Mouse (Mus musculus): Measurements from ENCODE around the gene A830018L16Rik.
"Not testable (repeated sequence)": the region's sequence is repeated elsewhere in the genome, so short reads cannot be mapped to it uniquely, and the experiment has no call there.

The A830018L16Rik gene

DNA sequence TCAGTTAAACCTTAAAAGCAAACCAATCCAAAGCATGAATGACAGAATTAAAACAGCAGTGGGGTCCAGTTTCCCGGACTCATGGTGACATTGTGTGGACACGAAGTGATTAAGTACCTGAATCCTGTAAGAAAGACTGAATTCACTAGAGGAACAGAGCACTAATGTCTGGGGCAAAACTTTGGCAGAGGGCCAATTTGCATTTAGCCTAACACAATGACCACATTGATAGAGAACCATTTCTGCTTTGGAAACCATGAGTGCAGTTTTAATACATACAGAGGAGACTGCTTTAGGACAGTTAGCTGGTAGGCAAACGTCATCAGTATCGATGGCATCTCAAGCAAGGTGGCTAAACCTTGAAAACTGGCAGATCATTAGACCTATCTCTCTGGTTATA lies 586.7 kb downstream of the A830018L16Rik start:
- DNase-seq (ENCODE audit: low spot score), result no peak

DNA sequence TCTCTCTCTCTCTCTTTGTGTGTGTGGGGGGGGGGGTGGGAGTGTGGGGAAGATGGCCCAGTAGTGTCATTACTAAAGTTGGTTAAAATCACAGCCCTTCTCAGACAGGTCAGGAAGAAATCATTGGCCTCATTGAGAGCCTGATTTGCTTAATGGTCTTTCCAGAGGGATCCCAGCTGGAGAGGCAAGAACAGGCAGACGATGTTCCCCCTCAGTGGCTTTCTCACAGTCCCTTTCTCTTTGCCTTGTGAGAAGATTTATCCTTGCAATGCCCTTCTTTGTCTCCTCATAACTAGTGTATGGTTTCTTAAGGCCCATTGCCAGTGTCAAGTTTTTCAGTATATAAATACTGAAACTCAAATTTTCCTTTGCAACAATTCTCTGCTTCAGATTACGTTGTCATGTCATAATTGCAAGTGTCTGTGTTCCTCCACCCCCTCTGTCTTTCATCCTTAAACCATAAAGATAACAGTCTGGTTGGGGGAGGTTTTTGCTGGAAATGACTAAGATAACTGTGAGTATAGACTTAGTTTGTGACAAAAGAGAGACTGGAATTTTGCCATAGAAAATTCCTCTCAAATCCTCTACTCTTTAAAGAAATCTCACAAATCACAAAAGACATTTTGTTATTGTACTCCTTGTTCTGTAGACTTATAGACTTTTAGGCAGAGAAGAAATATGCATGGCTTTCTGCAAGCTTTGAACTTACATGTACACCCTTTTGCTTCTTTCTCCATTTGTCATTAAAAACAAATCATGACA lies 595.1 kb downstream of the A830018L16Rik start:
- DNase-seq (ENCODE audit: low spot score), result no peak

GRCm38 (mm10) chr1:12009551-12009846 lies 595.6 kb downstream of the A830018L16Rik start:
- no peak for DNase-seq (ENCODE audit: low spot score)

DNA sequence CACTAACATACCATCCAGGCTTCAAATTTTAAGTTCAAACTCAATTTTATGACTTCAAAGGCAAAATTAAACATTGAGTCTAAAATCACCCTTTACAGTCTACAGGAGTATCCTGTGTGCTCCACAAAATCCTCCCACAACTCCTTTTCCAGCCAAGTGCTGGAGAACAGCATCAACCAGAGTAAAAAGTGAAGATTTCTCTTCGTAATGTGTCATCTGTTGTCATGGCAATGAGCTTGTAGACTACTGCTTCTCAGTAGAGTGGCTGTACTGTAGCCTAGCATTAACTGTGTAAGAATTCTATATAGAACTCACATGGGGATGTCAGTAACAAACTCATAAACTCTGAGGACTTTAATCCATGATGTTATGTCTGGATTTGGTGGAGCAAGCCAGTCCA lies 596.7 kb downstream of the A830018L16Rik start:
- no peak for DNase-seq (ENCODE audit: low spot score)

- DNase-seq (ENCODE audit: low spot score), result not testable (repeated sequence)
These were observed 606.7 kb downstream of the A830018L16Rik start for GRCm38 (mm10) chr1:12020646-12021045.
